Mouse (Mus musculus) layer of hippocampus, adult 9-10 months (tissue): ENCODE measurements around the gene Rflnb.

Experiments
- DNase-seq: peaks from one replicate; pipeline ENCODE4 v3.0.0; 2022; ENCODE audit warnings: low spot score

The Rflnb gene

DNA sequence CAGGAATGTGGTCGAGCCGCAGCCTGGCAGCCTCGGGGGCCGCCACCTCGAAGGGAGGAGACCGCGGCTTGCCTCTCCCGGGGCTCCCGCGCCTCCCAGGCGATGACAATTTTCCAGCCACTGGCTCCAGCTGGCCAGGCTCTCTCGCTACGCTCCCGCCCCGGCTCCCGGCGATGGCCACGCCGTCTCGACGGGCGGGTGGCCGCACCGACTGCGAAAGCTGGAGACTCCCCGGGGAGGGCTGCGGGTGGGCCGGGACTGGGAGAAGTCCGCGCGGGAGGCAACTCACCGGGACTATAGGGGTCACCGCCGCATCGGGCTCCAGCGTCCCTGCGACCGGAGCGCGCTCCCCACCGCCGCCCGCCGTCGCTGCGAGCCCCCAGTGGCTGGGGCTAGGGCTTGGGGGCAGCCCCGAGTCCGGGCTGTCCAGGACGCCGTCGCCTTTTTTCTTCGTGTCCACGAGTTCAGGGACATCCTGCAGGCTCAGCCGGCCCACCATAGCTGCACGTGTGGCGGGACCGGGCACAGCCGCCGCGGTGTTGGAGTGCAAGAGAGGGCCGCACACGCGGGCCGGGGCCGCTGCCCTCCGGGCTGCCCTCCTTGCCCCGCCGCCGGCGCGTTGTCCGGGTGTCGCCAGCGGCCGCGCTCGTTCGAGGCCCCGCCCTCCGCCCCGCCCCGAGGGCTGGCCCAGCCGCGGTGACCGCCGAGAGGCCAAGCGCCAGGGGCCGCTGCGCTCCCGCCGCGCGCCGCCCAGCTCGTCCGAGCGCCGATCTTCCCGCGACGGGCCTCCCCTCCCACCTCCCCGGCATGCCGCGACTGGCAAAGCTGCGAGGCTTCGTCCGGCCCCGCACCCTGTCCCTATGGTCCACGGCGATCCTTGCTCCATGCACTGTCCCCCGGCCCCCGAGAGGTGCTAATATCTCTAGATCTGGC, at the start of gene Rflnb:
Gene Rflnb, minus strand, starts transcription at position 644 of the 933 bp plus-strand sequence.
- DNase-seq = no peak

DNA sequence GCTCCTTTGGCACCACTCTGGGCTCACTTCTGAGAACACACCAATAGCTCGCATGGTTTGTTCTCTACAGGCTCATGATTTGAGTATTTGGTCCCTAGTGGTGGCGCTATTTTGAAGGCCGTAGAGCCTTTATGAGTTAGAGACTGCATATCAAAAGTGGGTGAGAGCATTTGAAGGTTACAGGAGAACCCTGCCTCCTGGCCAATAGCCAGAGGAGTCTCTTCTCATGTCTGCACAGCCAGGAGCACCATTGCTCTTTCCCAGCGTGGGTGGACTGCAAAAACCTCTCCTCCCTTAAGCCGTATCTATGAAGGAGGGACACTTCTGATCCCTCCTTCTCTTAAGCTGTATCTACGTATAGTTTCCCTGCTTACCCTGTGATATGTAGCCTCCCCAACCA, 49.8 kb upstream of the Rflnb start:
- DNase-seq = no peak

DNA sequence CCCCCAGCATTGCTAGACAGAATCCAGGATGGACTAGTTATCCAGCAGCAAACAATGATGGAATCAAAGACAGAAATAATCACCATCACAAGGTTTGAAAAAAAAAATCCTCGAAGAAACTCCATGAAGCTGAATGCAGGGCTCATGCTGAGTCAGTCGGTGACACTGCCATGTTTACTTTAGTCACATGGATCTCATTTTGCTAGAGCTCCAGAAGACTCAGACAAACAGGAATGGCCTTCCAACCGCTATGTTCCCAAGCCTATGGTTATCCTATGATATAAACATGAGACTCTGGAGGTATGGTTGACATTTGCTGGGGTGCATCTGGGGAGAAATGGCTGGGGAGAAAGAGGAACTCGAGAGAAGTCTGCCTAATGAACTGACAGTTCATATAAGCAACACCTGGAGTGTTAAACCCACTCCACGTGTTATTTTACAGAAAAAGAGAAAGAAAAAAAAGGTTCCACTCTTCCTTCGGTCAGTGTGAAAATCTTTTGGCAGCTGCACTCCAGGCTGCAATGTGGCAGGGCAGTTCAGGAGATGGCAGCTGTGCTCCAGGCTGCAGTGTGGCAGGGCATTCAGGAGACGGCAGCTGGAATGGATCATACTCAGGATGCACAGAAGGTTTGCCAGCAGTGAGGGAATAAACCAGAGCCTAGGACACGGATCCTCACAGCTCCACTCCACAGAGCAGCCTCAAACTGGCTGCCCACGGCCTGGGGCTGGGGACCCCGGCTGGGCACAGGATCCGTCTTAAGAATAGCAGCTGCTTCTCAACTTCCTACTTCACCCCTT, 46.9 kb upstream of the Rflnb start:
- DNase-seq = no peak

DNA sequence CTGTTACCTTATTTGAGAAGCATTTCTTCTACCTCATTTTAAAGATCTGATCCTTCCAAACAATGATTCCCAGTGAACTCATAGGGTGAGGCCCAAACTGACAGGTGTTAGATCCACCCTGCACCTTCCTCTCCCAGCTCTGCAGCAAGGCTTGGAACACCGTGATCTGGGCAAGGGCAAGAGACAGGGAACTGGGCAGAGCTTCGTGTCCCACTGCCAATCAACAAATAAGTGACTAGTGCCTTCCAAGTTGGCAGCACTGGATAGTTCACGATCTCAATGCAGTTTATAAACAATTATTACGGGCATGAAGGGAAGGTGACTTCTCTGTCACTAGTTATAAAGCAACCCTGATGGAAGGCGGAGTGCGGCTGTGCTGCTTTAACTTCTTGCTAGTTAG, 42.2 kb upstream of the Rflnb start:
- DNase-seq = no peak

DNA sequence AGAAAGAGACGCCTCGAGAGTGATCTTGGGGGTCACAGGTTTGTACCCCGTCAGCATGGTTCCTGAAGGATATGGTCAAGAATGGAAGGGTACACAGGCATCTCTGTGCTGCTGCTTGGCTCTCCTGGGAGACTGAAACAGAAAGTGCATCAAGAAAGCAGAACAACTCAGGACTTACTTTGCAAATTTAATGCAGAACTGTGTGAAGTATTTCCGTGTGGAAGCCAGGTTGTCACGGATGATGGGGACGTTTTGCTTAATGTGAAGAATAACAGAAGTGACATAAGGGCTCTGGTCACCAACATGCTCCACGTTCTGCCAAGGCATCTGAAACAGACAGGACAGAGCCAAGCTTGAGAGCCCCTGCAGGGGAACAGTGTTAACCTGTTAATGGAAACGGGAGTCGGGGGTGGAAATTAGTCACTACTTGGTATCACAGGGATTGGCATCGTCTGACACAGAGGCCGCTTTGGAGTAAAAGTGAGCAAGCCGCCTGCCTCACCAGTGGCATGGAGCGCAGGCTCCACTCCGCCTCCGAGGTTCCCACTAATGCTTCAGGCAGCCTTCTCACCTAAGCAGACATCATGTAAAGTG, 39.1 kb upstream of the Rflnb start:
- no peak for DNase-seq

DNA sequence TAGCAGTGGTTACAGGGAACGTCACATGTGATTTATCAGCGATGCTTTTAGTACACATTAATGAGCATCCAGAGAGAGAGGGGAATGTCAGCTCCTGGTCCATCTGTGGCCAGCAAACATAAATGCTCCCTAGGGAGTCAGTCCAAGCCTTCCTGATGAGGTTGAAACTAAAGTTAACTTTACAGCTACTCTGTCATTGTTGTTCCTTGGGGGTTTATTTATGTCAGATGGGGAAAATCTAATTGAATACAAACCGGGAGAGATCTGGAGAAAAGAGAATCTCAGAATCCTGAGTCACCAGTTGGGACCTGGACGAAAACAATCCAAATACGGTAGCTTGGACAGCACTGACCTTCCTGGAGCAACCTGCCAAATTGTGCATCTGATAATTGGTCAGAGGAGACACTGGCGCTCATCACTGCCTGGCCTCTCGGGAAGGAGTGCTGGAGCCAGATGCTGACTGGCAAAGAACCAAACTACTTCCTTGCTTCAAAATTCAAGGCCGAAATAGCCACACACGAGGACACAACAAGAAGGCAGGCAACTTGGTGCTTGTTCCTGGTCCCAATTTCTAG, 38.0 kb upstream of the Rflnb start:
- DNase-seq = no peak

DNA sequence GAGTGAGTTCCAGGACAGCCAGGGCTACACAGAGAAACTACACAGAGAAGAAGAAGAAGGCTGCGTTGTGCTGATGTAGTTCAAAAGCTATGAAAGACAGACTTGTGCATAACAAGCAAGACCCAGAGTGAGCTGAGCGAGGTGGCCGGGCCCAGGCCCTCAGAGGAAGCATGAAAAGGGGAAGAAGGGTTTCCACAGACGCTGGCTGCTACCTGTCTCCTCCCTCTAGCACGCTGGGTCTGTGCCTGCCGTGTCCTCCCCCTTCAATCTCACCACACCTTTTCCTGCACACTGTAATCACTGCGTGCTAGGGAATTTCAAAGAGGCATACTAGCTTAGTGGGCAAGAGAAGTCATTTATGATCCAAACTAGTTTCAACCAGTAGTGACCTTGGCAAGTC, 36.8 kb upstream of the Rflnb start:
- no peak for DNase-seq

DNA sequence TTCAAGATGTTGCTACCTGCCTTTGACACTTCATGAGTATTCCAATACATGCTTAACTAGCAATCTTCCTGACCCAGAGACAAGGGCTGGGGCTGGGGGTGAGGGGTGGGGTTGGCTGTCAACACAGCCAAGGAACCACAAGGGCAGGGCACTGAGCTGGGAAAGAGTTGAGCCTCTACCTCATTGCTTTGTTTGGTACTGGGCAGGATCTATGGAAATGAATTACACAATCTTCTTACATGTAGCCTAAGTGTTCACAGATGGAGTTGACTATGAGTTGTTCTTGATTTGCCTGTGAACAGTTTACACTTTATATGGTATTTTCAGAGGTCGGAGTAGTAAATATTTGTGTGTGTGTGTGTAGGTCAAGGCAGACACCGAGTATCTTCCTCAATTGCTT, 33.3 kb upstream of the Rflnb start:
- DNase-seq = no peak

DNA sequence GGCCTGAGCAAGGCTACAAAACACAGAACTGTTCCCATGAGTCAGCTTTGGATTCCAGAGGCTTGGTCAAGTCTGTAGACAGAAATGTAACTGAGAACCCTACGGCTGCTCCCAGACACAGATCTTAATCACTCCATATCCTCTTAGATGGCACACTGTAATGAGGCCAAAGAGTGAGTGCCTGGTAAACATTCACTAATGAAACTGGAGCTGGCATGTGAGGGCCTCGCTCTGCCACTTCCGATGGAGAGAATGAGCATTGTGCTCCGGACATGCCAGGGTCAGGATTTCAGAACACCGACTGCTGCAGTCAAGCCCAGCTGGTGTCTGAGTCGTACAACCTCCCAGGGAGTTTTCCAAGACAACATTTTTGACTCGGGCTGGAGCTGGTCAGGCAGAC, 32.4 kb upstream of the Rflnb start:
- DNase-seq = no peak

DNA sequence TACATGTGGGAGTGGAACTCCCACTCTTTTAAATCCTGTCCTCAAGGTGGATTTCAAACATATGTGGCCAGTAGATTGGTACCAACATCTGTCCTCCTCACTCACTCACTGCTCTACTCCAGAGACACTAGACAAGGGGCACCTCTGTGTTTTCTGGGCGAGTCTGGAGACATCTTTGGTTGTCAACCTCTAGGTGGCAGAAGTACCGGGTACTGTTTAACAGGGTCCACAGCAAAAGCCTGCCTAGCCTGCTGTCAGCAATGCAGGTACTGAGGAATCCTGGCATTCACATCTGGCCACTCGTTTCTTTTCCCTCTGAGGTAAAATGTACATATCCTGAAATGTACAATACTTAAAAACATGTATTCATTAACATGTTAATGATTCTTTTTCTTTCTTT, 28.9 kb upstream of the Rflnb start:
- DNase-seq = no peak

DNA sequence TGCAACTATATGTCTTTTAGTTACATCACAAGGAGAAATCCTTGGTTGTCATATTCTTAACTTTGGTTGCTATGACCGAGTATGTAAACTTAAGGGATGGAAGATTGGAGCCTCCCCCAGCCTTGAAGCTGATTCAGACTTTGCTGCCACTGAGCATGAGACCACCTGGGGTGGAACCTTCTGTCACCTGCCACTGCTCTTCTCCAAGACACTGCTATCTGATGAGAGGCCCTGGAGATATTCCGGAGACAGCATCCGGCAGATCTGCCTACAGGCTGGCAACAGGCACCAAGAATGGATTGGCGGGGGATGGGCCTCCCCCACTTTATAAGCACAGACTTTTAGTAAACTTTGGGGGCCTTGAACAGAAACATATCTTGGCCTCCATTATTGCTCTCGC, 24.9 kb upstream of the Rflnb start:
- no peak for DNase-seq

DNA sequence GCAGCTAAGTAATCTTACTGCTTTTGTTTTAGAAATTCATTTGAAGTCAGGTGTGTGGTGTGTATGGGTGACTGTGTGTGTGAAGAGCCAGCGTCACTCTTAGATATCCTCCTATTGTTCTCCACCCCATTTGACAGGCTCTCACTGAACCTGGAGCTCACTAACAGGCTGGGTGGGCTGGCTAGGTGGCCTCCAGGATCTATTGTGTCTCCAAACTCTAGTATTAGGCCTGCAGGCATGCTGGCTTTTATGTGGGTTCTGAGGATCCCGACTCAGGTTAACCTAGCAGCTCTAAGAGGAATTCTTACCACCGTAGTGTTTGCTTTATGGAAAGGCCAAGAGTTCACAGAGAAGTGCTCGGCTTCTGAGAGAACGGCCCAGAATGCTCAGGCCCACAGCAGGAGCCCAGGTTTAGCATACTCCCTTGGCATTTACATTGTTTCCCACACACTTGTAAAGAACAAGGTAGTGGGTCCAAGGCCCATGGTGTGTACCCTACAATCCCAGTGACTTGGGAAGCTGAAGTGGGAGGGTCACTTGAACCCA, 23.5 kb upstream of the Rflnb start:
- DNase-seq = no peak

DNA sequence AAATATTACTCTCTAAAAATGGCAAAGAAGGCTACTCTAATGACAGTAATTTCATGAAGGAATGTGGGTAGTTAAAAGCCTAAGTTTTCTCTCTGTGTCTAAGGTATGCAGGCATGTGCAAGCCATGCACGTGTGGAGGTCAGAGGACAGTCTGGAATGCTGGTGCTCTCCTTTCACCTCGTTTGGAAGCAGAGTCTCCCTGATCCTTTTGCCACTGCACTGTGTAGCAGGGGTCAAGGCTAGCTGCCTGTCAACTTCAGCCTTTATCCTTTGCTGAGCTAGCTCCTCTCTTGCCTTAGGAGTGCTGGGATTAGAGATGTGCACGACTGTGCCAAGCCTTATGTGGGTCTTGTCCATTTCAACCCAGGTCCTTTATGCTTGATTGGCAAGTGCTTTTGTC, 22.9 kb upstream of the Rflnb start:
- DNase-seq = no peak

DNA sequence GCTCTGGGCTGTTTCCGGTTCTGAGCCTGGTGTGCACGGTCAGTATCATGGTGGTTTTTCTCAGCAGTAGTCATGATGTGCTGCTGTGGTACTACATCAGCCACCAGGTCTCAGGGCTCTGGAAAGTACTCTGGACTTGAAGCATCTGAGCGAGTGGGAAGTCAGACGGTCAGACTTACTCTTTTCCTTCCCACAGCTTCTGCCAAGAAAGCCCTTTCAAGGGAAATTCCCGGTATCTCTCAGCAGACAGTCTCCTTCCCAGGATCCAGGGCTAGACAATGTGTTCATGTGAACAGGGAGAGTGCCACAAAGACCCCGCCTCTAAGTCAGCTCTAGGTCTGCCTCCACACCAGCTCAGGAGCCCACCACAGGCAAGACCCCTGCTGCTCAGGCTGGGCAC, 17.8 kb upstream of the Rflnb start:
- no peak for DNase-seq

DNA sequence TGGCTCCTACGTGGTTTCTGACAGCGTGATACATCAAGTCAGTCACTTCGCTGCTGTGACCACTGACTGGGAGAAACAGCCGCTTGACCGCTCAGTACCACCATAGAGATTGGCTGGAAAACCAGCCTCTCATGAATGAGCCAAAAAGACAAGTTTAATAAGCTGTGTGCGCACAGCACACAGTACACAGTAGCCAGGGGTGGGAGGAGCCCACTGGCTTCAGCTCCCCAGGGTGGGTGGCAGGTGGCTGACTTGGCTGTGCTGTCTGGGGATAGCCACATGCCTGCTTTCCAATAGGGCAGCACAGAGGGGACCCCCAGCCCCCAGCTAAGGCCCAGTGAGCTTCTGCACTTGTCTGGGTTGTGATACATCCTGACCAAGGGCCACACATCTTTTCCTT, 16.9 kb upstream of the Rflnb start:
- DNase-seq = no peak

DNA sequence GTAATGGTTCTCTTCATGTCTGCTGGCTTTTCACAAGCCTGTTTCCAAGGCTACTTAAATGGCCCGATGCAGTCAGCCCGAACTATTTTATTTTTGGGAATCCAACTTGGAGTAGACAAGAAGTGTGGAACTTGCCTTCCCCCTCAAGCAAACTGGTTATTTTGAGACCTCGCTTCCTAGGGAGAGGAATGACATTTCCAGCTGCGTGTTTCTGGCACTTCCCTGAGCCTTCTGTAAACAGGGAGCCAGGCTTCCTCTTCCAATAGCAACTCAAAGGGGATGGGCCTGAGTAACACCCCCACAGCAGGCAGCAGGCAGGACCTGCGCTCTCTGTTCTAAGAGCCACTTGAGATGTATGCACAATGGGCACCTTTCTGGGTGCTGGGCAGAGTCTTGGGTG, 15.3 kb upstream of the Rflnb start:
- no peak for DNase-seq

DNA sequence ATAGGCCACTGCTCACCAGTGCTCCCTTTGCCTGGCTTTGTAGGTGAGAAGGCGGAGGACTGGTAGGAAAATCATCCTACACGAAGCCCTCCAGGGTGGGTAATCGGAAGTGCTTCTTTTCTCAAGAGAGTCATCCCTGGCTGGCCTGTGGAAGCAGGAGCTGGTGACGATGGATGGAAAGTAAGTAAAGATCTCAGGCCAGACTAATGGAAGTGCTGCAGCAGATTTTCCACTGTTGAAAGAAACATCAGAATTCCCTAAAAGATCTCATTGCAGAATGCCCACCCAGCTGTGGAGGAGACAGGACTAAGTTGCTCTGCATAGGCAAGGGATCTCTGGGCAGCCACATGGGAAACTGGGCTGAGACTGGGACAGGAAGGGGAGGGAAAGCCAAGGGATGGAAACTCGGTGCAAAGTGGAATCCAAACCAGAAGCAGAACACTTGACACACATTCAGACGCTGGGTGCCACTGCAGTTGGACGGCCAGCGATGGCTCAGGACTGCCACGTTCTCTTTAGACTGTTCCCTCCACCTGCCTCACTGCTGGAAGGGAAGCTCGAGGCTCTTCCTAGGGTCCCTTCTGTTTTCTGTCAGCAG, 14.6 kb upstream of the Rflnb start:
- no peak for DNase-seq

DNA sequence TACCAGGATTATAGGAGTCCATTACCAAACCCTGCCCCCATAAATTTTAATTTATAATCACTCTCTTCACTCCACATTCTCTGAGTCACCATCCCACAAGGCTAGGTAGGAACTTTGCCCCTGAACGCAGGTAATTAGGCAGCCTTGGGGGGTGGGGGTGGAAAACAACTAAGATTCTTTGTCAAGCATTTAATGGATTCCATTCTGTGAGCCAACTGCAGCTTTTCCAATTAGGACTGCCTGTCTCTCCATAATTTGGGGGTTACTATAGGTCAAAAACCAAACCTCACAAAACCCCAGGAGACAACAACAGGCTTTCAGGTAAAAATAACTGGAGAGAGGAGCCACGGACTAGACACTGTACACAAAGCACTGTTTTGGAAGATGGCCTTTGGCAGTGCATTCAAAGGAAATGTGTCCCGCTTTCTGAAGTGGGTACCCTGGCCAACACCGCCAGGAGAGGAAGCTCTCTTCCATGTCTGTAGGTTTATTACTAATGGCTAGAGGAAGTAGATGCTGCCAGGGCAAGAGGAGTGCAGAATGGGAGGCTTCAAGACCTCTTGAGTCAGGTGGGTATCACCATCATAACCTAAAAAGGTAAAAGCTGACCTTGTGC, 13.3 kb upstream of the Rflnb start:
- no peak for DNase-seq

DNA sequence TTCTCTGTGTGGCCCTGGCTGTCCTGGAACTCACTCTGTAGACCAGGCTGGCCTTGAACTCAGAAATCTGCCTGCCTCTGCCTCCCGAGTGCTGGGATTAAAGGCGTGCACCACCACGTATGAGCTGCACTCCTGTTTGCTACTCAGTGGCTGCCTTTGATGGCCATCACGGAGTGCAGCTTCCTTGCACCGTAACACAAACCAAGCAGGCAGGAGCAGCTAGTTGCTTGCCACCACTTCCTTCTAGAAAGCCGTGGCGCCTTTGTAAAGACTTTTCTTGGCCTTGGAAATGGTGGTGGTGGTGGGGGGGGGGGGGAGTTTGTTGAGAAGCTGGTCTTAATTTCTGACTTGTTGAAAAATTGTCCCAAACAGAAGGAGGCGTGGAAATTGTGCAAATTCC, 12.5 kb upstream of the Rflnb start:
- no peak for DNase-seq

DNA sequence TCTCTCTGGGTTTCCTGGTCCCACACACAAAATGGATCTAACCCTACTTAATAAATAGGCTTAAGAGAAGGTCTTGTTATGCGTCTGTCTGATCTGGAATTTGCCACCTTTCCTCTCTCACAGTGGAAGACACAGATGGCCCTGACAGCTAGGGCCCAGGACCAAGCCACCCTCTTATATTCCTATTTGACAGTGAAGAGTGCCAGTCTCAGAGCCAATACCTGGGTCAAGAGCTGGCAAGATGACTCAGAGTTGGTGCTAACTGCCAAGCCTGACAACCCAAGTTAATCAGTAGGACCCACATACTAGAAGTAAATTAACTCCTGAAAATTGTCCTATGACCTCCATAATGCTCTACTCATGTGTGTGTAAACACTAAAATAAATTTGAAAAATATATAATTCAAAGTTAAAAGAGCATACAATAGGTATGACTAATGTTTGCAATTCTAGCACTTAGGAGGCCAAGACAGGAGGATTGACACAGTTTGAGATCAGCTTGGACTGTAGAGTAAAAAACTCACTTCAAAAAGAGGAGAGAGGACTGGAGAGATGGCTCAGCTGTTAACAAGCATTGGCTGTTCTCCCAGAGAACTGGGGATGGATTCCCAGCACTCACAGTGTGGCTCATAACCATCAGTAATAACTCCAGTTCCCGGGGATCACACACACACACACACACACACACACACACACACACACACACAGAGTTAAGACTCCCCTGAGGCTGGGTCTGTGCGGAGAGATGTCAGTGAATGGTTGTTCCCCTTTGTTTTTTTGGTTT, 11.9 kb upstream of the Rflnb start:
- DNase-seq = no peak
